Mouse (Mus musculus) stomach, embryonic 15.5 days (tissue): ENCODE data around the gene Kcna2. TPM values are rescaled to one million over a fixed set of nuclear protein-coding genes. Genes with fewer than 3 reads are reported as not detected.

Experiments used
- ATAC-seq: fragments of 200-750 bp; cut with Nextera tagmentation; 2 replicates; pipeline ENCODE4 v1.8.0; 2017; ENCODE audit warnings: low read depth, moderate number of reproducible peaks, moderate TSS enrichment; ENCODE audit not compliant: insufficient read depth, low FRiP score
- H3K27ac ChIP-seq: fragments of 300-500 bp; sonication (generic); 2 replicates; pipeline ENCODE4 v1.5.1; 2015; ENCODE audit warnings: mild to moderate bottlenecking, inconsistent platforms
- H3K27me3 ChIP-seq: fragments of 300-500 bp; sonication (generic); replicated peaks from 2 replicates; pipeline ENCODE4 v1.6.1; 2015; ENCODE audit warnings: inconsistent platforms
- H3K36me3 ChIP-seq: fragments of 300-500 bp; sonication (generic); 2 replicates; pipeline ENCODE4 v1.6.1; 2015; ENCODE audit warnings: inconsistent platforms
- H3K4me1 ChIP-seq: fragments of 300-500 bp; sonication (generic); 2 replicates; pipeline ENCODE4 v1.6.1; 2015; ENCODE audit warnings: inconsistent platforms
- H3K4me2 ChIP-seq: fragments of 300-500 bp; sonication (generic); 2 replicates; pipeline ENCODE4 v1.6.1; 2015; ENCODE audit warnings: mild to moderate bottlenecking, inconsistent platforms
- H3K4me3 ChIP-seq: fragments of 300-500 bp; sonication (generic); replicated peaks from 2 replicates; pipeline ENCODE4 v1.5.1; 2015; ENCODE audit warnings: inconsistent platforms
- H3K9ac ChIP-seq: fragments of 300-500 bp; sonication (generic); 2 replicates; pipeline ENCODE4 v1.6.1; 2015; ENCODE audit warnings: inconsistent platforms
- H3K9me3 ChIP-seq: fragments of 300-500 bp; sonication (generic); 2 replicates; pipeline ENCODE4 v1.6.1; 2016; ENCODE audit warnings: inconsistent platforms
- WGBS: fragments of 180-500 bp; shearing (Covaris S2); methylation state at CpG from one replicate; pipeline ENCODE4 v1.1.7; 2015; 5-methylcytosine and 5-hydroxymethylcytosine counted together
- polyA plus RNA-seq: library from polyadenylated mRNA; unstranded; fragments of >200 nt; fragmentation: Nextera tagmentation; extraction: Ambion mirVana; gene quantifications from 2 replicates; pipeline ENCODE4 v1.2.1, GENCODE M21; 2015

Kcna2 gene
- polyA plus RNA-seq, 1 experiment from 2014 or later, result 0.14 TPM

DNA sequence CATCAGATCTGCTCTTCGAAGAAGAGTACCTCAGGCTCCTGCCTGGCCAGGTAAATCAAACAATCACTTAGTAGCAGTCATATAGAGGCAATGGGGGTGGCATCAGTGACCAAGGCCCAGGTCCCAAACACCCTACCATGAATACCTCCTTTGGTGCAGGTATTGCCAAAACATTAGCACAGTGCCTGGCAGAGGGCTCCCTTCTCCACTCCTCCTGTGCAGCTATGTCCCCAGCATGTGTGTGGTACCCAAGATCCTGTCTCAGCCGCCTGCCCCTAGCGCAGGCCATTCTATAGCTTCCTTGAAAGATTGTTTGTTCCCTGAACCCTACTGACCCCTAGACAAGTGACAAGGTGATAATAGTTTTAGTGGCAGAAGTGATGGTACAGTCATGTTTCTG, 2.5 kb downstream of the Kcna2 start:
- H3K27me3 ChIP-seq, result peaks cover 48% of the 10 kb centered on the region
- no peak for ATAC-seq
- 79% methylated on average over 3 of the region's 3 CpGs for WGBS
- H3K4me3 ChIP-seq, result no peak overlapping the region
- no peaks in the 10 kb centered on the region for H3K9me3 ChIP-seq
- H3K4me1 ChIP-seq, result peaks cover 9% of the 10 kb centered on the region
- no peak overlapping the region for H3K27ac ChIP-seq
- no peaks in the 10 kb centered on the region for H3K36me3 ChIP-seq
- no peak overlapping the region for H3K4me2 ChIP-seq
- H3K9ac ChIP-seq, result no peak overlapping the region

DNA sequence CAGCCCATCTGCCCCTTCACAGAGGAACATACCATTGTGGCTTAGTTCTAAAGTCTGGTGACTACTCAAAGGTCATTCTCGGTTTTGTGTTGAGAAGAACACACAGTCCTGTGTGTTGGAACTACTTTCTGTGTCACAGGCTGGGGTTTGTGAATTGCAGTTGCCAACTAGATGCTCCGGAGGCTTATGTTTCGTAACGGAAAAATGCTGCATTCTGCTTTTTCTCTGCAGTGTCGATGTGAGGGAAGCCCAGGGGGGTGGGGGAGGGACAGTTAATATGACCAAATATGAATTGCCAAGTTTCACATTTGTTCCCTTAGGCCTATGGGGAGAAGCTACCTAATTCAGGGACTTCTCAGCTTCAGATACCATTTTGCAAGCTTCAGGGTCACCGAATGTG, 5.0 kb downstream of the Kcna2 start:
- H3K4me1 ChIP-seq, result peaks cover 9% of the 10 kb centered on the region
- no peak for ATAC-seq
- H3K4me2 ChIP-seq, result no peak overlapping the region
- H3K4me3 ChIP-seq, result no peak overlapping the region
- no peaks in the 10 kb centered on the region for H3K9me3 ChIP-seq
- peaks cover 28% of the 10 kb centered on the region for H3K27me3 ChIP-seq
- H3K36me3 ChIP-seq, result no peaks in the 10 kb centered on the region
- no peak overlapping the region for H3K27ac ChIP-seq
- 73% methylated on average over 6 of the region's 6 CpGs for WGBS
- H3K9ac ChIP-seq, result no peak overlapping the region

DNA sequence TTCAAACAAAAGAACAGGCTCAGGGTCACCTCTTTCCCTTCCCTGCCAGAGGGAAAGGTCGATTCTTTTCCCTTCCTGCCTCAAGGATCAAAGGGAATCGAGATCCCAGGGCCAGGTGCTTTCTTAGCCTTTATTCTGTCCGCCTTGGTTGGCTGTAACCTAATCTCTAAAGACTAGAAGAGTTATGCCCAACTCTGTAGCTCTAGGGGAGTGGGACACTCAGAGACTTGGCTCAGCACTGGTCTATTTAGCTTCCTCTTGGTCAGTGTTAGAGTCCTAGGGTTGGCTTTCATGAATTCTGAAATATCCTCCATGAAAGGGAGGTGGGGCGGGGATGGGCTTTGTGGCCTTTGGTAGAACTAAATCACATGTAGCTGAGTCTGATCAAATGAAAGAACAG, 11.6 kb downstream of the Kcna2 start:
- Histone ChIP-seq H3K4me2 (no peak overlapping the region), H3K27me3 (no peaks in the 10 kb centered on the region), H3K4me1 (no peaks in the 10 kb centered on the region), H3K27ac (no peak overlapping the region), H3K9me3 (no peaks in the 10 kb centered on the region), H3K4me3 (no peak overlapping the region), H3K9ac (no peak overlapping the region), H3K36me3 (no peaks in the 10 kb centered on the region)
- no peak; the same call in 1 of the 2 replicates for ATAC-seq
- WGBS, result 51% methylated on average over 4 of the region's 4 CpGs

DNA sequence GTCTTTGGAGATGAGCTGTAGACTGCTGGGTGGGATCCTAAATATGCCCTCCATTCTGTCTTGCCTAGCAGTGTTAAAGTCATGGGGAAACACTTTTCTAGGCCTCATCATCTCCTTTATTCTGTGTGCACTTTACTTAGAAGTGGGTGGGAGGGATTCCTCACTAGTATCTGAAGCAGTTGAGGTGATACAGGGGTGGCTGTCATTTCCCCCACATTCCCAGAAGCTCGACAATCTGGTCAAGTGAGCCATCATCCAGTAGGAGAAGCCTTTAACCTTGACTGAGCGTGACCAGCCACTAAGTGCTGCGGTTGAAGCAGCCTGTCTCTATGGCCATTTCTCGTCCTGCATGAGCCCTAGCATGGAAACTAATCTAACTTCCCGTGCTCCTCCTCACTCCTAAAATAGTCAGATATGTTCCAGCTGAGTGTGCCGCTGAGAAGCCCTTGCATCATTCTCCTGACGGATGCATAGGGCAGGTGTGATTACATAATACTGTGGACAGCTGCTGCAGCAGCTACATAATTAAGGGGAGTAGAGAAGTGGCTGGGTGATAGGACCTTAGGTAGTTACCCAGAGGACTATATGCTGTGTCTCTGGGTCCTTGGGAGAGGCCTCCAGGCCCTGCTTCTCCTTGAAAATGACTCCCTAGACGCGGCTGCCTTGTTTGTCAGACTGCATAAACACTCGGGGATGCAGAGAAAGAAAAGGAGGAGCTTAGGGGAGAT, 12.2 kb downstream of the Kcna2 start:
- Histone ChIP-seq H3K4me3 (no peak overlapping the region), H3K36me3 (no peaks in the 10 kb centered on the region), H3K27ac (no peak overlapping the region), H3K9me3 (no peaks in the 10 kb centered on the region), H3K9ac (no peak overlapping the region), H3K4me1 (no peaks in the 10 kb centered on the region), H3K4me2 (no peak overlapping the region), H3K27me3 (no peaks in the 10 kb centered on the region)
- 54% methylated on average over 10 of the region's 10 CpGs for WGBS
- ATAC-seq, result no peak

DNA sequence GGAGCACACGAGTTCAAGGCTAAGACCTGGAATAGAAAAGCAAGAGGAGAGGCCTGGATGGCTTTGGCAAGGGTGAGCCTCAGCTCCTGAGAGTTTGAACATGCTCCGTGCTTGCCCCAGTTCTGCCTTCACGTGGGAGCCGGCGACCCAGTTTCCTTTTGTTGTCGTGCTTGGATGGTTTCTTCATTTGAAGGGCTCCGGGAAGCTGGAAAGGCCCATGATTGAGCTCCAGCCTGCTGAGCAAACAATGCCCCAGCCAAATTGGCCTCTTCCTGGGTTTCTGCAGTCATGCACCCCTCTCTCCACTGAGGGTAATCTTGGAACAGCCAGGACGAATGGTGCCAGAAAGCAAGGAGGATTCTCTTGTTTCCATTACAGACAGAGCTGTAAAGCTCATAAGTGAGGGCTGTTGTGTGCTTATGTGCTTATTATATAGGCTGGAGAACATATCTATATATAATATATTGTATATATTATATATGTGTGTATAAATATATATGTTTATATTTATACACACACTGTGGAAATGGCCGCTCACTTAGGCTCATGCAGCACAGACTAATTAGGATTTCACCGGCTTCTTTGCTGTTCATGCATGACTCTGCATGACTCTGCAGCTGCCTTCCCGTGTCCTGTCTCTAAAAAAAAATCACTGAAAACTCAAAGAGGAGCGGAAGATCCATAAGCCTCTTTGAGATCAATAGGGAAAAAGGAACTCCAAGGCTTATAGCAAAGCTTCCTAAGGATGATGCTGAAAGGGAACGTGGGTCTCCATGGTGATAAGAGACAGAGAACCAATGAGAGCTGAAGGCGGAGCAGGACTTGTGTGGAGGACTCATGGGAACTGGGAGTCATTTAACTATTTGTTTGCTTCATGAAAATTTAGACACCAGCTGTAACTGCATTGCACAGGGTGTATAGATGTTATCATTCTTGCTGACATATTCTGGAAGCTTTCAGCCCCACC, 13.1 kb downstream of the Kcna2 start:
- H3K36me3 ChIP-seq, result no peaks in the 10 kb centered on the region
- no peak for ATAC-seq
- 61% methylated on average over 14 of the region's 14 CpGs for WGBS
- no peak overlapping the region for H3K27ac ChIP-seq
- H3K9me3 ChIP-seq, result no peaks in the 10 kb centered on the region
- H3K4me1 ChIP-seq, result no peaks in the 10 kb centered on the region
- H3K27me3 ChIP-seq, result no peaks in the 10 kb centered on the region
- H3K9ac ChIP-seq, result no peak overlapping the region
- no peak overlapping the region for H3K4me2 ChIP-seq
- H3K4me3 ChIP-seq, result no peak overlapping the region

DNA sequence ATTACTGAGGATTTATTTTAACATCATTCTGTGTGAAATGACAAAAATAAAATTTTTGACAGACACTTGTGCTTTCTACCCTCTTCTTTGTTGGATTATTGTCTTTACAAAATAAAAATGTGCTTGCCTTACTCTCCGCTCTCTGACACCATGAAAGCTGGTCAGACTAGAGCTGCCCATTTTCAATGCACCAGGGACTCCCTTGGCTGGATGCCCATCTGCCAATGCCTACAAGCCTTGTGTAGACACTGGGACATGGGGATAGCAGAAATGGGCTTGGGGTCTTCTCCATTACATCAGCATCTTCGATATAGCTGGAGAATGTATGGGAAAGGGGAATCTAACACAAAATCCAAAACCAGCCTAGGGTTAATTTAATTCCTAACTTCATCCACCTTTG, 14.0 kb downstream of the Kcna2 start:
- H3K9ac ChIP-seq, result no peak overlapping the region
- no peaks in the 10 kb centered on the region for H3K27me3 ChIP-seq
- H3K27ac ChIP-seq, result no peak overlapping the region
- no peaks in the 10 kb centered on the region for H3K36me3 ChIP-seq
- WGBS, result 90% methylated on average over 2 of the region's 2 CpGs
- no peaks in the 10 kb centered on the region for H3K9me3 ChIP-seq
- no peak overlapping the region for H3K4me2 ChIP-seq
- H3K4me1 ChIP-seq, result no peaks in the 10 kb centered on the region
- no peak overlapping the region for H3K4me3 ChIP-seq
- ATAC-seq, result no peak

DNA sequence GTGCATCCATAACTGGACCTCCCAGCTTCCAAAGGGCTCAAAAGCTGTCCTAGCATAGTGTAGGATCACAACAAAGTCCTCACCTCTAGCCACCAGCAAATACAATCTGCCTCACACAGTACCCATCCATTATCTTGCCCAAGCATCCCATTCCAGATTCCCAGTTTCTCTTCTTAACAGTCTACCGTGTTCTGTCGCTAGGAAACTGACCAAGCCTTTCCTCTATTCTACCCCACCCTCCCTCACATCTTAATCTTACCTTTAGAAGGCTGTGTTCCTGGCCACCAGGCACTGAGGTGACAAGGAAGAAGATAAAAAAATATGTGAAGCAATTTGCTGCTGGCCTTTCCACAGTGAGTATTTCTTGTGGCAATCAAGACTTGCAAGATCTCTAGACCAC, 14.8 kb downstream of the Kcna2 start:
- no peak overlapping the region for H3K9ac ChIP-seq
- H3K36me3 ChIP-seq, result no peaks in the 10 kb centered on the region
- H3K4me3 ChIP-seq, result no peak overlapping the region
- no peak overlapping the region for H3K4me2 ChIP-seq
- no peaks in the 10 kb centered on the region for H3K27me3 ChIP-seq
- 52% methylated on average over 2 of the region's 2 CpGs for WGBS
- H3K27ac ChIP-seq, result no peak overlapping the region
- no peaks in the 10 kb centered on the region for H3K4me1 ChIP-seq
- H3K9me3 ChIP-seq, result no peaks in the 10 kb centered on the region
- no peak for ATAC-seq

DNA sequence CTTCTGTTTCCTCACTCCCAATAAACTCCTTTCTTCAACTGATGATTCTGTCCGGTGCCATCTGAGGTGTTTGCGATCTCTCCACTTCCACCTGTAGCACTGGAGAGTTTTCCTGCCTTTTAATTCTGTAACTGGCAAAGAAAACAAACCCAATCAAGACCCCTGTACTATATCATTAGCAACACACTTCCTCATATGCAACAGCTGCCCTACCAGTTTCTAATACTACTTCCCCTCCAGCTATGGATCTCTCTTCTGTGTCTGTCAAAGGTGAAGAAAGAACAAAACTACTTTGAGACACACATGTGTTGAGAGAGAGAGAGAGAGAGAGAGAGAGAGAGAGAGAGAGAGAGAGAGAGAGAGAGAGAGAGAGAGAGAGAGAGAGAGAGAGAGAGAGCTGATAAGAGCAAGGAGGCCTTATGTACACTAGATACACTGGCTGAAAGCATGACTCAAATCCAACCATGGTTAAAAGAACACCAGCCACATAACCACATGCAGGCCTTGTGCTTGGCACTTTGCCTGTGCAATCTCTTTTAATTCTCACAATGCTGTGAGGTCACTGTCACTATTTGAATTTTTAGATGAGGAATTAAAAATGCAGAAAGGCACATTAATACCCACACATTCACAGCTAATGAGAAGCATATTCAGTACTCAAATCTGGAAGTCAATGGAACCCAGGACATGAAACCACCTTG, 19.1 kb downstream of the Kcna2 start:
- Histone ChIP-seq H3K4me1 (no peaks in the 10 kb centered on the region), H3K27ac (no peak overlapping the region), H3K36me3 (no peaks in the 10 kb centered on the region), H3K9me3 (no peaks in the 10 kb centered on the region), H3K27me3 (no peaks in the 10 kb centered on the region), H3K4me2 (no peak overlapping the region), H3K4me3 (no peak overlapping the region), H3K9ac (no peak overlapping the region)
- no peak for ATAC-seq
- 78% methylated on average over 2 of the region's 2 CpGs for WGBS

DNA sequence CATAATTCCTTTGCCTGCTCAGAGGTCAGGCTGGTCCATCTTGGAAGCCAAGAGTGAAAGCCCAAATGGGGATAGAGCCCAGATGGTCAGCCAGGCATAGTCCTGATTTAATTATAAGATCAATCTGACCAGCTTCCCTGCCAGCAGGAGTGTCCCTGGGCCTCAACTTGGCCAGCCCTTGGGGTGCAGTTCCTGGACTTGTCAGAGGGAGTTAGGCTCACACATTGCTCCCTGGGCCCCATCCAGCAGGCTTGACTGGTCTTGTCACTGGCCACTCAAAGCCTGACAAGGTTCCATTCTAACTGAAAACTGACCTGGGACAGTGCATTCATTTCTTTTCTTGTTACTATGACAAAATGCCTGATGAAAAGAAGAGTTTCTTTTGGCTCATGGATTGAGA, 21.4 kb downstream of the Kcna2 start:
- Histone ChIP-seq H3K27me3 (no peaks in the 10 kb centered on the region), H3K4me2 (no peak overlapping the region), H3K4me1 (no peaks in the 10 kb centered on the region), H3K27ac (no peak overlapping the region), H3K9me3 (no peaks in the 10 kb centered on the region), H3K4me3 (no peak overlapping the region), H3K36me3 (no peaks in the 10 kb centered on the region), H3K9ac (no peak overlapping the region)
- no peak for ATAC-seq

DNA sequence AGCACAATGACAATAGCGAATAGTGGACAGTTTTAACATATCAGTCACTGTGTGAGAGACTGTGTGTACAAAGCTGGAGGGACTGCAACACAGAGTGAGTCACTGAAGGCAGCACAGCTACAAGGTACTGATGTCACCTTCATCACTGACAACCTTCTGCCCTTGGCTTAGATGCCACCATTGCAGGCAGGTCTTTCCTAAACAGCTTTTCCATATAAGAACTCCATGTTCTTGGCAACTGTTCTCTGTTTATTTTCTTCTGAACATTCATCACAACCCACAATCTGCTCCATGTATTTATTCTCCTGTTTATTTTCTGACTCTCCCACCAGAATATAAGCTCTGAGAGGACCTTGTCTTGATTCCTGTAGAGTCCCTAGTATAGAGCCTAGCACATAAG, 26.7 kb downstream of the Kcna2 start:
- no peak overlapping the region for H3K27ac ChIP-seq

DNA sequence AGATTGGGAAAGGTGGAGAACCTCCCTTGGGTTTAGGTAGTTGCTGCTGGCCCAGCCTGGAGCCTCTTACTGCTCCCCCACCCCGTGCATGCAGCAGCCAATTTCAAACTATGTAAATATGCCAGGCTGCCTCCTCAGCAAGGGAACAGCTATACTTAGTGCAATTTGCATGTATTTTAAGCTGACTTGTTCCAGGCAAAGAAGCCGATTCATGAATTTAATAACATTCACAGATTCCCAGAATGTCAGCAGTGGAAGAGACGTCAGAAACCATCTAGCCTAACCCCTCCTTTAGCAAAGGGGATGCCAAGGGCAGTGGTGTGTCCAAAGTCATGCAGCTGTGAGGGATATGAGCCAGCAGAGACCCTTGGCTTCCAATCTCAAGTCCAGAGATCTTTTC, 27.5 kb downstream of the Kcna2 start:
- WGBS, result 55% methylated on average over 3 of the region's 3 CpGs
- H3K27ac ChIP-seq, result no peak overlapping the region

More for the DNA sequence above, 26.7 kb downstream of the Kcna2 start:
- 68% methylated on average over 1 of the region's 1 CpGs for WGBS
- no peaks in the 10 kb centered on the region for H3K27me3 ChIP-seq
- H3K4me2 ChIP-seq, result no peak overlapping the region
- H3K36me3 ChIP-seq, result no peaks in the 10 kb centered on the region
- no peak for ATAC-seq
- H3K4me3 ChIP-seq, result no peak overlapping the region
- H3K9me3 ChIP-seq, result no peaks in the 10 kb centered on the region
- H3K9ac ChIP-seq, result no peak overlapping the region
- no peaks in the 10 kb centered on the region for H3K4me1 ChIP-seq

DNA sequence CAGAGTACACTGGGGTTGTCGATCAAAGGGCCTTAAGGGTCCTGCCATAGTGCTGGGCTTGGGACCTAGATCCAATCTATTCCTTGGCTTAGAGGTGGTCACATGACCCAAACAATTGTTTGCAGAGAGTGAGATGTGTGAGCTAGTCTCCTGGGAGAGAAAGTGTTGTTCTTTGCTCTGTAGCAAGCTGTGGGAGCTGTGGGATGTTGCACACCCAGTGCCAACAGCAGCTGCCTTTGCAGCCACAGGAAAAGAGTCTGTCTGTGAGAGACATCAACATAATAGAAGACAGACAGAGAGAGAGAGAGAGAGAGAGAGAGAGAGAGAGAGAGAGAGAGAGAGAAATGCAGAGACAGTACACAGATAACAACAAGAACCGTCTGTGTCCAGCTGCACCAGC, 28.3 kb downstream of the Kcna2 start:
- no peaks in the 10 kb centered on the region for H3K4me1 ChIP-seq
- no peak overlapping the region for H3K4me3 ChIP-seq
- no peak overlapping the region for H3K27ac ChIP-seq
- H3K36me3 ChIP-seq, result no peaks in the 10 kb centered on the region
- no peaks in the 10 kb centered on the region for H3K9me3 ChIP-seq
- ATAC-seq, result no peak
- WGBS, result 63% methylated on average over 2 of the region's 2 CpGs
- H3K9ac ChIP-seq, result no peak overlapping the region
- no peaks in the 10 kb centered on the region for H3K27me3 ChIP-seq
- no peak overlapping the region for H3K4me2 ChIP-seq

More for the DNA sequence above, 27.5 kb downstream of the Kcna2 start:
- no peaks in the 10 kb centered on the region for H3K9me3 ChIP-seq
- no peaks in the 10 kb centered on the region for H3K27me3 ChIP-seq
- no peak for ATAC-seq
- H3K4me3 ChIP-seq, result no peak overlapping the region
- H3K4me1 ChIP-seq, result no peaks in the 10 kb centered on the region
- H3K9ac ChIP-seq, result no peak overlapping the region
- H3K4me2 ChIP-seq, result no peak overlapping the region
- H3K36me3 ChIP-seq, result no peaks in the 10 kb centered on the region
